Mouse (Mus musculus) gonadal fat pad, adult 2 months (tissue): Measurements from ENCODE around the gene Dennd1b. TPM values are rescaled to one million over a fixed set of nuclear protein-coding genes. Genes with fewer than 3 reads are reported as not detected.

Experiments used
- DNase-seq: peaks from one replicate; pipeline ENCODE4 v3.0.0-alpha.2; 2012; ENCODE audit warnings: low read depth
- polyA plus RNA-seq: library from polyadenylated mRNA; depleted of rRNA; stranded (reverse); fragments of >200 nt; gene quantifications from 2 replicates; pipeline ENCODE4 v1.2.3, GENCODE M21; 2012

Gene Dennd1b
- polyA plus RNA-seq, 1 experiment: 8.4 TPM

GRCm38 (mm10) chr1:139080517-139081386 lies 117.5 kb downstream of the Dennd1b start:
- DNase-seq: no peak

GRCm38 (mm10) chr1:139083382-139083781 lies 120.1 kb downstream of the Dennd1b start:
- DNase-seq: no peak

GRCm38 (mm10) chr1:139087564-139087963 lies 124.3 kb downstream of the Dennd1b start:
- DNase-seq: no peak

DNA sequence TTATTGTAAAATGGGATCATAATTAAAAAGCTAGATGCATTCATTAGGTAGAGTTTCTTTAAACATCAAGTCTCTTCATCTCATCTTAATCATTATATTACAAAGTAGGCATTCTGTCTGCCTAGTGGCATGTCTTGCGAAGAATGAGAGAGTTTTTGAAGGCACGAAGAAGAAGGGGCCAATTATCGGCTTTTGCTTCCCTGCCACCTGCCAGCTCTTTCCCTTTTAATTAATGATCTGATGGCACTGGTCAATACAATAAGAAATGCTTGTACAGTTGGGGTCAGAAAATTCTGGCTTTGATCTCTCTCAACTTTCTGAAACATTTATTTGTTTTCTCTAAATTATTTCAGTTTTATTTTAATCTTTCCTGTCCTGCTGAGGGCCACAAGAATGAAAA lies 127.5 kb downstream of the Dennd1b start:
- no peak for DNase-seq

GRCm38 (mm10) chr1:139091701-139092100 lies 128.5 kb downstream of the Dennd1b start:
- no peak for DNase-seq

GRCm38 (mm10) chr1:139092144-139092543 lies 128.9 kb downstream of the Dennd1b start:
- no peak for DNase-seq

GRCm38 (mm10) chr1:139092722-139093121 lies 129.5 kb downstream of the Dennd1b start:
- no peak for DNase-seq

DNA sequence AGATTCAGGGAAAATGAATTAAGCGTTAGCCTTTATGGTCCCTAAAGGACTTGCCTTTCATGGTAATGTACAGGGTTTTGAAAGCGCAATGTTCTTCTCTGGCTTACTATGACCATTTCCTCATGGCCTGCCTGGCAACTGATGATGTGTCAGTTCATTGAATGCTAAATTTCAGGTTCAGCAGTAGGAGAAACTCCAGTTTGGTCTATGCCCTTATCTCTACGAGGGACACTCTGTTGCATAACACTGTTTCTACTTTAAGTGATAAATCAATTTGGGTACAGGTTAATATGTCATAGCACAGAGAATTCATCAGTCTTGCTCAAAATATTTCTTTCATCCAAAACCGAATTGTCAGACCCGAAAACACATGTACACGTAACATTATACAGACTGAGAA lies 133.1 kb downstream of the Dennd1b start:
- DNase-seq: no peak

DNA sequence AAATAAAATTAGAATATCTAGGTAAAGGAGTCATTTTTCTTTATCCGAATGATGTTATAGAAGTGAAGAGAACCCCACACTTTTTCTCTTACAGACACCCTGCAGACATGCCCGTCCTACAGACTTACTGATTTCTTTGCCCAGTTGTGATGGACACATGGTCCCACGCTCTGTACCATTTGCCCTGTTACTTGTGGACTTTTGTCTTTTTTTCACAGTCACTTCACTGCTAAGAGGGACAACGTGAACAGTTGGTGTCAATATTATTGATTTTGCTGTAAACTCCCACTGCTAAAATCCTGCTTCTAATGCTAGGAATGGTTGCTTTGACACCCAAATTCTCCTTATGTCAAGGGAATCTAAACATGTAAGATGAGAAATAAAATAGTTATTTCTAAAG lies 134.9 kb downstream of the Dennd1b start:
- no peak for DNase-seq

GRCm38 (mm10) chr1:139101725-139102124 lies 138.5 kb downstream of the Dennd1b start:
- no peak for DNase-seq

DNA sequence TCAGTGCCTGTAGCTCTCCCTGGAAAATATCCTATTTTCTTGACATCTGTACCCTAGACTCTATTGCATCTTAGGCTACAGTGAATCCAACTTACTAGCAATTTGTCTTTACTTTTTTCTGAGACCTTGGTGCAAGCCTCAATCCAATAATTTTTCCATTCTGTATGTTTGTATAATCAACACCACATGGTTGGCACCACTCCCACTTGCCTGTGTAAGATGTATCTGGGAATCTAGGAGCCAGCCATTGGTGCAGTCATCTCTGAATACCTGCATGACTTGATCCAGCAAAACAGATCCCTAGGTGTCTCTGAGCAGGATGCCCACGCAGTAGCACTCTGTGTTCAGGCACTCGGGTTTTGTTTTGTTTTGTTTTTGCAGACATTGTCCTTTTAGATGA lies 145.0 kb downstream of the Dennd1b start:
- no peak for DNase-seq

DNA sequence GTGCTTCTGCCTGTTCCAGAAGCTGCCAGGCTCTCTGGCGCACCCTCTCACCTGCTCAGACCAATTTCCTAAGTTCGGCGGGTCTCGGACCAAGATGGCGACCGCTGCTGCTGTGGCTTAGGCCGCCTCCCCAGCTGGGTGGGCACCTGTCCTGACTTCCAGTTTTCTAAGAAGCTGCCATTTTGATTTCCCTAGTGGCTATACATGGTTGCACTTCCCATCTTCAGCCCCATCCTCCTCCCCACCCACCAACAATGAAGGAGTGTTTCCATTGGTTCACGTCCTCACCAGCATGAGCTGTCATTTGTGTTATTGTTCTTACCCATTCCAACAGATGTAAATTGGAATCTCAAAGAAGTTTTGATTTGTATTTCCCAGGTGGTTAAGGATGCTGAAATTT lies 159.4 kb downstream of the Dennd1b start:
- no peak for DNase-seq

- no peak for DNase-seq
Observed at GRCm38 (mm10) chr1:139139644-139140043, 176.4 kb downstream of the Dennd1b start.

DNA sequence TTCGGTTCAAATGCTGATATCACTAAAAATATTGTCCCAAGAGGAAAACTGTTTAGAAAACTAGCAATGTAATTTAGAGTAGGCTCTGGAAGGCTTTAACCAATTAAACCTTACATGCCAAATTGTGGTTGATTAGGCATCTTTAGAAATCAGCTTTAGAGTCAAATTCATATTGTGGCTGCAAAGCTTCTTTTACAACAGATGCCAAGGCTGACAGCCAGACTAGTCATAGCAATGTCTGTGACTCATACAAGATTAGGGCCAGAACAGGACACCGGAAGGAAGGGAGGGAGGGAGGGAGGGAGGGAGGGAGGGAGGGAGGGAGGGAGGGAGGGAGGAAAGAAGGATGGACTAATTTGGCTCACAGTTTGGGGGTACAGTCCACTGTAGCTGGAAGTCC lies 182.3 kb downstream of the Dennd1b start:
- no peak for DNase-seq

DNA sequence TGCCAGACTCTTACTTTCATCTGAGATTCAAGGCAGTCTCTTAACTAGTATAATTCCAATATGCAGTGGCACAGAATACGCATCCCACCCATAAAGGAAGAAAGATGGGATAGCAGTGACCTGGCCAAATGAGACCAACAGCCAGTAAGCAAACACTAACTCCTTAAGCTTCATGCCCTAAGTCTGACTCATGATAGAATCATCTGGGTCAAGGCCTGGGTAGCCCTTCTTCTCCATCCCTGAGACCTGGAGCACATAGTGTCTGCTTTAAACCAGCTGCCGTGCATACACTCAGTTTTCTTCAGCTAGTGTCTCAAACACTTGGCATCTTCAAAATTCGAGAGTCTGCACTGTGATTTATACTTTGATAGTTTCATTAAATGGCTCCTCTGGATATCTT lies 183.1 kb downstream of the Dennd1b start:
- DNase-seq: no peak

- no peak for DNase-seq
Observed at GRCm38 (mm10) chr1:139153006-139153405, 189.8 kb downstream of the Dennd1b start.

DNA sequence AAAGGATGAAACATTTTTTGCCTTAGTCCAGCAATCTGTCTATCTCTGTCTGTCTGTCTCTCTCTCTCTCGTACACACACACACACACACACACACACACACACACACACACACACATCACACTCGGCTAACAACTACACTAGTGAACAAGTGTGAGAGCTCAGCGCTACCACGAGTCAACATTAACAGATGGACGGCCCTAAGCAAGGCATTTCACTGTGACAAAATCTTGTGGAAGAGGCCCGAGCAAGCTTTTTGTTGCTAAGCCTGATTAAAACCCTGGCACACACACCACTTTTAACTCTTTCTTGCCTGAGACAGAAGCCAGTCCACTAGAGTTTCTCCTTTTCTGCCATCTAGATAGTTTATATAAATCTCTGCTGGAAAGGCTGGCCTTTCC lies 190.3 kb downstream of the Dennd1b start:
- DNase-seq: no peak

DNA sequence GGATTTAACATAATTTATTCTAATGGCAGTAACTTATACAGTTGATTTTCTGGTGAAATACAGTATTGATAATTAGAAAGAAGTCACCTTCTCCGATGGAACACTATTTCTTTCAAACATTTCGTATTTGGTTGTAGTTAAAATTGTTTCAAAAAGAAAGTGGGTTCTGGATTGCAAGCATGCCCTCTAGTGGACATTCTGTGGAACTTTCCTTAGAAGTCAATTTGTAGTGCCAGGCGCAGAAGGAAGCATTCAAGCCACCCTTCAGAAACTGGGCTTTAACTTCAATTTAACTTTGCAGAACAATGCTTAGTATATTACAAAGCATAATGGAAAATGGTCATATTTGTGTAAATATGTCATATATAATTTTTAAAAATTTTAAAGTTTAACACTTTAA lies 193.2 kb downstream of the Dennd1b start:
- no peak for DNase-seq

- no peak for DNase-seq
Observed at GRCm38 (mm10) chr1:139161619-139162018, 198.4 kb downstream of the Dennd1b start.

- no peak for DNase-seq
Observed at GRCm38 (mm10) chr1:139162814-139163213, 199.6 kb downstream of the Dennd1b start.

GRCm38 (mm10) chr1:139174058-139174832 lies 211.0 kb downstream of the Dennd1b start:
- no peak for DNase-seq

DNA sequence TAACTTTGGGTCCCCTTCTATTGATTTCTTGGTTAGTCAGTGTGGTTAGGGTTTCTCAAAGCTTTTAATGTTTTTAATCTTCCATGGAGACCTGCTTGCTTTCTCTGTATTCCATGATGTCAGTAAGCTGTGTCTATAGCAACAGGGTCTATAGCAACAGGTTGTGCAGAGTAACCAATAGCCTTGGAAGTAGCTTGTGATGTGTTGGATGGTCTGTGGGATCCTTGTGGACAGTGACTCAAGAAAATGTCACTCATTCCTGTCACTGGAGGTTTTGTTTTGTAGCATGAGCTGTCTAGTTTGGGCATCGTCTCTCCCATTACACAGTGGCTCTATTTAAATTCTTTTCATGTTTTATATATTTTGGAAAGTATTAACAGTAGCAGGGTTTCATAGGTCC lies 216.5 kb downstream of the Dennd1b start:
- no peak for DNase-seq
